Mouse (Mus musculus): Measurements from ENCODE around the gene H2-M10.1.

- no peak for TF ChIP-seq CTCF (IDR thresholded peaks at IDR 0.05; ENCODE audit: low read depth)
- TF ChIP-seq EP300 (IDR thresholded peaks at IDR 0.05; ENCODE audit: low read depth): no peak
These were observed 52.2 kb downstream of the H2-M10.1 start for GRCm38 (mm10) chr17:36273796-36274195.
